Mouse (Mus musculus) E14TG2a.4 (cell line): Measurements from ENCODE around the gene Ttc7b.

ENCODE experiments used
- CTCF ChIP-seq: conservative IDR thresholded peaks from 2 replicates; pipeline ENCODE4 v1.5.1; 2014; ENCODE audit warnings: low read length
- POU5F1 ChIP-seq: IDR thresholded peaks from 2 replicates; pipeline ENCODE4 v1.6.1; 2014; ENCODE audit warnings: low read length, borderline replicate concordance

GRCm38 (mm10) chr12:100336241-100336640, 184.4 kb downstream of the Ttc7b start:
- TF ChIP-seq CTCF (no peak), POU5F1 (no peak)
